Mouse (Mus musculus): ENCODE measurements around the gene Nhsl2. TPM values are rescaled to one million over a fixed set of nuclear protein-coding genes. Genes with fewer than 3 reads are reported as not detected.

Gene Nhsl2
- polyA plus RNA-seq, 1 experiment from 2014 or later, result 16.8 TPM

- no peak for ATAC-seq (ENCODE audit: insufficient number of reproducible peaks, insufficient read depth, low FRiP score, low TSS enrichment, low read depth)
- H3K9ac ChIP-seq (replicated peaks), result no peak overlapping the region
- H3K36me3 ChIP-seq, result no peaks in the 10 kb centered on the region
- H3K4me2 ChIP-seq, result no peak overlapping the region
- peaks cover 39% of the 10 kb centered on the region for H3K27me3 ChIP-seq
- no peaks in the 10 kb centered on the region for H3K9me3 ChIP-seq
- 61% methylated on average over 3 of the region's 3 CpGs for WGBS
- H3K4me3 ChIP-seq (replicated peaks), result no peak overlapping the region
- H3K4me1 ChIP-seq (replicated peaks), result no peaks in the 10 kb centered on the region
- H3K27ac ChIP-seq, result no peak overlapping the region
Measured at GRCm38 (mm10) chrX:101874147-101874546, 25.0 kb downstream of the Nhsl2 start.

- Histone ChIP-seq H3K27me3 (peaks cover 42% of the 10 kb centered on the region), H3K4me3 (replicated peaks) (no peak overlapping the region), H3K9ac (replicated peaks) (no peak overlapping the region), H3K36me3 (no peaks in the 10 kb centered on the region), H3K4me1 (replicated peaks) (no peaks in the 10 kb centered on the region), H3K27ac (no peak overlapping the region), H3K9me3 (no peaks in the 10 kb centered on the region), H3K4me2 (no peak overlapping the region)
- WGBS, result 36% methylated on average over 2 of the region's 2 CpGs
- ATAC-seq (ENCODE audit: insufficient number of reproducible peaks, insufficient read depth, low FRiP score, low TSS enrichment, low read depth), result no peak
Measured at GRCm38 (mm10) chrX:101874901-101875300, 25.7 kb downstream of the Nhsl2 start.

GRCm38 (mm10) chrX:101876136-101876535 lies 27.0 kb downstream of the Nhsl2 start:
- Histone ChIP-seq H3K4me2 (no peak overlapping the region), H3K36me3 (no peaks in the 10 kb centered on the region), H3K4me3 (replicated peaks) (no peak overlapping the region), H3K4me1 (replicated peaks) (no peaks in the 10 kb centered on the region), H3K27me3 (peaks cover 52% of the 10 kb centered on the region), H3K9ac (replicated peaks) (no peak overlapping the region), H3K9me3 (no peaks in the 10 kb centered on the region), H3K27ac (no peak overlapping the region)
- no peak for ATAC-seq (ENCODE audit: insufficient number of reproducible peaks, insufficient read depth, low FRiP score, low TSS enrichment, low read depth)
- WGBS, result 49% methylated on average over 2 of the region's 2 CpGs

GRCm38 (mm10) chrX:101877840-101878239 lies 28.7 kb downstream of the Nhsl2 start:
- Histone ChIP-seq H3K36me3 (no peaks in the 10 kb centered on the region), H3K9ac (replicated peaks) (no peak overlapping the region), H3K4me3 (replicated peaks) (no peak overlapping the region), H3K27ac (no peak overlapping the region), H3K27me3 (peaks cover 62% of the 10 kb centered on the region), H3K4me2 (no peak overlapping the region), H3K4me1 (replicated peaks) (0 out of 2 replicates have a peak, but pooled peaks cover 3% of the 10 kb centered on the region), H3K9me3 (no peaks in the 10 kb centered on the region)
- no peak for ATAC-seq (ENCODE audit: insufficient number of reproducible peaks, insufficient read depth, low FRiP score, low TSS enrichment, low read depth)
- WGBS, result 83% methylated on average over 4 of the region's 4 CpGs

GRCm38 (mm10) chrX:101878546-101878945 lies 29.4 kb downstream of the Nhsl2 start:
- no peaks in the 10 kb centered on the region for H3K9me3 ChIP-seq
- H3K4me1 ChIP-seq (replicated peaks), result 0 out of 2 replicates have a peak, but pooled peaks cover 3% of the 10 kb centered on the region
- 65% methylated on average over 4 of the region's 4 CpGs for WGBS
- no peak overlapping the region for H3K4me3 ChIP-seq (replicated peaks)
- no peak overlapping the region for H3K27ac ChIP-seq
- H3K4me2 ChIP-seq, result no peak overlapping the region
- no peak overlapping the region for H3K9ac ChIP-seq (replicated peaks)
- H3K36me3 ChIP-seq, result no peaks in the 10 kb centered on the region
- no peak for ATAC-seq (ENCODE audit: insufficient number of reproducible peaks, insufficient read depth, low FRiP score, low TSS enrichment, low read depth)
- peaks cover 62% of the 10 kb centered on the region for H3K27me3 ChIP-seq

GRCm38 (mm10) chrX:101882141-101882751 lies 33.1 kb downstream of the Nhsl2 start:
- H3K9me3 ChIP-seq, result no peaks in the 10 kb centered on the region
- peaks cover 67% of the 10 kb centered on the region for H3K27me3 ChIP-seq
- no peaks in the 10 kb centered on the region for H3K36me3 ChIP-seq
- H3K9ac ChIP-seq (replicated peaks), result no peak overlapping the region
- no peak for ATAC-seq (ENCODE audit: insufficient number of reproducible peaks, insufficient read depth, low FRiP score, low TSS enrichment, low read depth)
- no peak overlapping the region for H3K27ac ChIP-seq
- no peak overlapping the region for H3K4me3 ChIP-seq (replicated peaks)
- WGBS, result 49% methylated on average over 3 of the region's 3 CpGs
- H3K4me2 ChIP-seq, result no peak overlapping the region
- 0 out of 2 replicates have a peak, but pooled peaks cover 3% of the 10 kb centered on the region for H3K4me1 ChIP-seq (replicated peaks)

GRCm38 (mm10) chrX:101889384-101889783 lies 40.2 kb downstream of the Nhsl2 start:
- ATAC-seq (ENCODE audit: insufficient number of reproducible peaks, insufficient read depth, low FRiP score, low TSS enrichment, low read depth), result no peak
- Histone ChIP-seq H3K27me3 (peaks cover 52% of the 10 kb centered on the region), H3K9me3 (no peaks in the 10 kb centered on the region), H3K4me3 (replicated peaks) (no peak overlapping the region), H3K4me1 (replicated peaks) (no peaks in the 10 kb centered on the region), H3K27ac (no peak overlapping the region), H3K9ac (replicated peaks) (no peak overlapping the region), H3K4me2 (no peak overlapping the region), H3K36me3 (no peaks in the 10 kb centered on the region)
- 32% methylated on average over 4 of the region's 4 CpGs for WGBS

GRCm38 (mm10) chrX:101889813-101890469 lies 40.8 kb downstream of the Nhsl2 start:
- 78% methylated on average over 4 of the region's 4 CpGs for WGBS
- Histone ChIP-seq H3K27ac (no peak overlapping the region), H3K4me2 (no peak overlapping the region), H3K4me3 (replicated peaks) (no peak overlapping the region), H3K9me3 (no peaks in the 10 kb centered on the region), H3K9ac (replicated peaks) (no peak overlapping the region), H3K36me3 (no peaks in the 10 kb centered on the region), H3K4me1 (replicated peaks) (no peaks in the 10 kb centered on the region), H3K27me3 (peaks cover 49% of the 10 kb centered on the region)
- no peak for ATAC-seq (ENCODE audit: insufficient number of reproducible peaks, insufficient read depth, low FRiP score, low TSS enrichment, low read depth)

GRCm38 (mm10) chrX:101893796-101894195 lies 44.6 kb downstream of the Nhsl2 start:
- H3K27me3 ChIP-seq, result peaks cover 51% of the 10 kb centered on the region
- H3K4me3 ChIP-seq (replicated peaks), result no peak overlapping the region
- WGBS, result 78% methylated on average over 7 of the region's 7 CpGs

GRCm38 (mm10) chrX:101898341-101898740 lies 49.2 kb downstream of the Nhsl2 start:
- H3K4me3 ChIP-seq (replicated peaks), result no peak overlapping the region
- no peak overlapping the region for H3K27ac ChIP-seq
- ATAC-seq (ENCODE audit: insufficient number of reproducible peaks, insufficient read depth, low FRiP score, low TSS enrichment, low read depth), result no peak
- no peak overlapping the region for H3K4me2 ChIP-seq
- no peaks in the 10 kb centered on the region for H3K9me3 ChIP-seq
- no peaks in the 10 kb centered on the region for H3K4me1 ChIP-seq (replicated peaks)
- no peak overlapping the region for H3K9ac ChIP-seq (replicated peaks)
- 65% methylated on average over 4 of the region's 4 CpGs for WGBS
- H3K36me3 ChIP-seq, result no peaks in the 10 kb centered on the region
- peaks cover 59% of the 10 kb centered on the region for H3K27me3 ChIP-seq

More at GRCm38 (mm10) chrX:101893796-101894195, 44.6 kb downstream of the Nhsl2 start:
- H3K4me2 ChIP-seq, result no peak overlapping the region
- no peak overlapping the region for H3K27ac ChIP-seq
- H3K36me3 ChIP-seq, result no peaks in the 10 kb centered on the region
- H3K9me3 ChIP-seq, result no peaks in the 10 kb centered on the region
- no peak overlapping the region for H3K9ac ChIP-seq (replicated peaks)
- no peaks in the 10 kb centered on the region for H3K4me1 ChIP-seq (replicated peaks)
- ATAC-seq (ENCODE audit: insufficient number of reproducible peaks, insufficient read depth, low FRiP score, low TSS enrichment, low read depth), result no peak

- ATAC-seq (ENCODE audit: insufficient number of reproducible peaks, insufficient read depth, low FRiP score, low TSS enrichment, low read depth), result no peak
- WGBS, result 67% methylated on average over 7 of the region's 7 CpGs
Measured at GRCm38 (mm10) chrX:101901806-101902490, 52.8 kb downstream of the Nhsl2 start.

More at GRCm38 (mm10) chrX:101901806-101902490, 52.8 kb downstream of the Nhsl2 start:
- no peak overlapping the region for H3K27ac ChIP-seq
- H3K4me2 ChIP-seq, result no peak overlapping the region
- H3K9me3 ChIP-seq, result no peaks in the 10 kb centered on the region
- no peaks in the 10 kb centered on the region for H3K4me1 ChIP-seq (replicated peaks)
- peaks cover 48% of the 10 kb centered on the region for H3K27me3 ChIP-seq
- H3K4me3 ChIP-seq (replicated peaks), result no peak overlapping the region
- H3K36me3 ChIP-seq, result no peaks in the 10 kb centered on the region
- no peak overlapping the region for H3K9ac ChIP-seq (replicated peaks)

All from limb, embryonic 12.5 days (tissue).